Mouse (Mus musculus) right cerebral cortex, postnatal 10 days (tissue): ENCODE measurements around the gene Rcor2.

ENCODE experiments used
- DNase-seq, 2 experiments: peaks; one replicate each; pipeline ENCODE4 v3.0.0; 2021; ENCODE audit warnings: low spot score in 2 of 2

Rcor2 gene

DNA sequence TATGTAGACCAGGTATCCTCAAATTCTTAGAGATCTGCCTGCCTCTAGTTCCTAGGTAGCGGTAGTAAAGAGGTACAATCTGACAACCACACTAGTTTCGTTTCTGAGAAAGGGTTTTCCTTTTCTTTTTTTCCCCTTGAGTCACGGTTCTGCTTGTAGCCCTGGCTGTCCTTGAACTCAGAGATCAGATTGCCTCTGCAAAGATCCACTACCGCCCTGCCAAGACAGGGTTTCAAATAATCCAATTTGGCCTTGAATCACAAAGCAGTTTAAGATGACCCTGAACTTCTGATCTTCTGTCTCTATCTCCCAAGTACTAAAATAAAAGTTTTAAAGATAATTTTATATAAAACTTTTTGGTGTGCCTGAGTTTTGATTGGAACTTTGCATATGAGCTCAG lies 50.6 kb downstream of the Rcor2 start:
- DNase-seq, result no peak

DNA sequence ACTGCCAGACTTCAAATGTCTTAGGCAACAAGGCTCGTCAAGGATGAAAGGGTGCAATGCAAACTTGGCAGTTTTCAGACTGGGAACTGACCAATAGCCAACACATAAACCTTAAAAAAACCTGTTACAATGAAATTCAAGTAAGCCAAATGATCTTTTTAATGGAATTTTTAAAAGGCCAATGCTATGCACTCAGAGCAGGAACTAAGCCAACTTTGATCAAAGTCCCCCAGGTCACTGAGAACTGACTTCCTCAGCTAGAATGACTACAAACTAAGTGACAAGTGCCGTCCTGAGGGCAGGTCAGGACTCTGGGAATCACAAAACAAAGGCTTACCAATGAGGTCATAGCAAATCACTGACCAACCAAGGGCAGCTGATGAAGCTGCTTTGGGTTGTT lies 53.1 kb downstream of the Rcor2 start:
- no peak for DNase-seq

DNA sequence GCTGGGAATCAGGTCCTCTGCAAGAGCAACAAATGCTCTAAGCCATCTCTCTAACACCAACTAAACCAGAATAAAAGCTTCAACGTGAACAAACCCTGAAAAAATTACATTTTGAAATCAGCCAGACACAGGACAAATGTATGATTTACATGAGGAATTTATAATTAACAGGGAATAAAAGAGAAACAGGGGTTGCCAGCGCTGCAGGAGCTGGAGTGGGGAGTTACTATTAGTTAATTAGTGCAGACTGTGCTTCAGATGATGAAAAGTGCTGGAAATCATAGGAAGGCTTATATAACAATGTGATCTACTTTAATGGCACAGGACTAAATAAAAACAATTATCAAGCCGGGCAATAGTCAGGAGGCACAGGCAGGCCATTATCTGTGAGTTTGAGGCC lies 54.3 kb downstream of the Rcor2 start:
- DNase-seq, result no peak
